Mouse (Mus musculus): ENCODE data around the gene Copb1. TPM values are rescaled to one million over a fixed set of nuclear protein-coding genes. Genes with fewer than 3 reads are reported as not detected.

Copb1 gene
- polyA plus RNA-seq, 1 experiment, result 91.4 TPM

- Histone ChIP-seq H3K27ac (ENCODE audit: insufficient read depth, low read depth, low read length) (no peak overlapping the region), H3K4me1 (ENCODE audit: control insufficient read depth, insufficient read depth, low read length) (no peaks in the 10 kb centered on the region), H3K4me3 (ENCODE audit: insufficient read depth, low read length) (no peak overlapping the region)
- TF ChIP-seq CTCF (IDR thresholded peaks at IDR 0.05; ENCODE audit: low read depth, low read length) (no peak), POLR2A (IDR thresholded peaks at IDR 0.05; ENCODE audit: borderline replicate concordance, low read depth, low read length) (no peak)
Observed at GRCm38 (mm10) chr7:114226521-114226920, 28.0 kb downstream of the Copb1 start.

GRCm38 (mm10) chr7:114220433-114220832, 34.1 kb downstream of the Copb1 start:
- Histone ChIP-seq H3K4me1 (ENCODE audit: control insufficient read depth, insufficient read depth, low read length) (no peaks in the 10 kb centered on the region), H3K4me3 (ENCODE audit: insufficient read depth, low read length) (no peak overlapping the region), H3K27ac (ENCODE audit: insufficient read depth, low read depth, low read length) (no peak overlapping the region)
- no peak for TF ChIP-seq POLR2A (IDR thresholded peaks at IDR 0.05; ENCODE audit: borderline replicate concordance, low read depth, low read length)
- TF ChIP-seq CTCF (IDR thresholded peaks at IDR 0.05; ENCODE audit: low read depth, low read length), result no peak

DNA sequence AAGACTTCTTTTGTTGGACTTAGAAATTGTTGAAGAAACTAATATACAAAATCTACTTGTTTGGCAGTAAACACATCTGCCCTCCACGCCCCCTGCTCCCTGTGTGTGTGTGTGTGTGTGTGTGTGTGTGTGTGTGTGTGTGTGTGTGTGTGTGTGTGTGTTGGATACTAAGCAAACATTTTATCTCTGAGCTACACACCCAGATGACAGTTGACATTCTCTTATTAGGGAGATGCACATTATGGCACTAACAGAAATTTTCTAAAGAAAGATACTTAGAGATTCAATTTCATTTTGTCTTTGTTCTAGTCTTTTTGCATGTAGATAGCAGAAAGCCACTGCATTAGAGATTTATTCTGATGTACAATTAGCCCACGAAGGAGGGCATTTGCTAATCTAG, 37.6 kb downstream of the Copb1 start:
- TF ChIP-seq POLR2A (IDR thresholded peaks at IDR 0.05; ENCODE audit: borderline replicate concordance, low read depth, low read length) (no peak), CTCF (IDR thresholded peaks at IDR 0.05; ENCODE audit: low read depth, low read length) (no peak)
- Histone ChIP-seq H3K4me1 (ENCODE audit: control insufficient read depth, insufficient read depth, low read length) (no peaks in the 10 kb centered on the region), H3K27ac (ENCODE audit: insufficient read depth, low read depth, low read length) (no peak overlapping the region), H3K4me3 (ENCODE audit: insufficient read depth, low read length) (no peak overlapping the region)

GRCm38 (mm10) chr7:114214385-114214784, 40.1 kb downstream of the Copb1 start:
- Histone ChIP-seq H3K4me3 (ENCODE audit: insufficient read depth, low read length) (no peak overlapping the region), H3K27ac (ENCODE audit: insufficient read depth, low read depth, low read length) (no peak overlapping the region), H3K4me1 (ENCODE audit: control insufficient read depth, insufficient read depth, low read length) (no peaks in the 10 kb centered on the region)
- no peak for TF ChIP-seq CTCF (IDR thresholded peaks at IDR 0.05; ENCODE audit: low read depth, low read length)
- TF ChIP-seq POLR2A (IDR thresholded peaks at IDR 0.05; ENCODE audit: borderline replicate concordance, low read depth, low read length), result no peak

DNA sequence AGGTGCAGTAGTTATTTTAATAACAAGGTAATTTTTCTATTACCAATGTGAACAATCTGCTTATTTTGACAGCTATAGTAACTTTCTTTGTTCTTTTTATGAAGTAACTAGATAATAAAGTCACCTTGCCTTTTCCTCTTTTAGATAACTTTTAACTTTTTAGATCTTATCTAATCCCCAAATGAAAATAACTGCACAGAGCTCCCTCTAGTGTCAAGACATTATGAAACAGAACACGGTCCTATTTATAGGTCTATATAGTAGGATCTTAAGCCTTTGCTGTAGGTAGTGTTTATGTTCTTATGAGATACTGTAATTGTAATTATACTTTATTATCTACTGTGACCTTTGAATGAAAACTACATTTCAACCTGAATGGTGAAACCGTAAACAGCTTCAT, 41.0 kb downstream of the Copb1 start:
- no peak overlapping the region for H3K27ac ChIP-seq (ENCODE audit: insufficient read depth, low read depth, low read length)
- H3K4me3 ChIP-seq (ENCODE audit: insufficient read depth, low read length), result no peak overlapping the region
- TF ChIP-seq POLR2A (IDR thresholded peaks at IDR 0.05; ENCODE audit: borderline replicate concordance, low read depth, low read length) (no peak), CTCF (IDR thresholded peaks at IDR 0.05; ENCODE audit: low read depth, low read length) (no peak)
- H3K4me1 ChIP-seq (ENCODE audit: control insufficient read depth, insufficient read depth, low read length), result no peaks in the 10 kb centered on the region

- no peak for TF ChIP-seq POLR2A (IDR thresholded peaks at IDR 0.05; ENCODE audit: borderline replicate concordance, low read depth, low read length)
- no peak for TF ChIP-seq CTCF (IDR thresholded peaks at IDR 0.05; ENCODE audit: low read depth, low read length)
- H3K4me1 ChIP-seq (ENCODE audit: control insufficient read depth, insufficient read depth, low read length), result no peaks in the 10 kb centered on the region
- H3K4me3 ChIP-seq (ENCODE audit: insufficient read depth, low read length), result no peak overlapping the region
- H3K27ac ChIP-seq (ENCODE audit: insufficient read depth, low read depth, low read length), result no peak overlapping the region
Observed at GRCm38 (mm10) chr7:114210618-114211017, 43.9 kb downstream of the Copb1 start.

- TF ChIP-seq POLR2A (IDR thresholded peaks at IDR 0.05; ENCODE audit: borderline replicate concordance, low read depth, low read length), result no peak
- TF ChIP-seq CTCF (IDR thresholded peaks at IDR 0.05; ENCODE audit: low read depth, low read length), result no peak
- no peak overlapping the region for H3K27ac ChIP-seq (ENCODE audit: insufficient read depth, low read depth, low read length)
- no peak overlapping the region for H3K4me3 ChIP-seq (ENCODE audit: insufficient read depth, low read length)
- H3K4me1 ChIP-seq (ENCODE audit: control insufficient read depth, insufficient read depth, low read length), result no peaks in the 10 kb centered on the region
Observed at GRCm38 (mm10) chr7:114209841-114210240, 44.7 kb downstream of the Copb1 start.

DNA sequence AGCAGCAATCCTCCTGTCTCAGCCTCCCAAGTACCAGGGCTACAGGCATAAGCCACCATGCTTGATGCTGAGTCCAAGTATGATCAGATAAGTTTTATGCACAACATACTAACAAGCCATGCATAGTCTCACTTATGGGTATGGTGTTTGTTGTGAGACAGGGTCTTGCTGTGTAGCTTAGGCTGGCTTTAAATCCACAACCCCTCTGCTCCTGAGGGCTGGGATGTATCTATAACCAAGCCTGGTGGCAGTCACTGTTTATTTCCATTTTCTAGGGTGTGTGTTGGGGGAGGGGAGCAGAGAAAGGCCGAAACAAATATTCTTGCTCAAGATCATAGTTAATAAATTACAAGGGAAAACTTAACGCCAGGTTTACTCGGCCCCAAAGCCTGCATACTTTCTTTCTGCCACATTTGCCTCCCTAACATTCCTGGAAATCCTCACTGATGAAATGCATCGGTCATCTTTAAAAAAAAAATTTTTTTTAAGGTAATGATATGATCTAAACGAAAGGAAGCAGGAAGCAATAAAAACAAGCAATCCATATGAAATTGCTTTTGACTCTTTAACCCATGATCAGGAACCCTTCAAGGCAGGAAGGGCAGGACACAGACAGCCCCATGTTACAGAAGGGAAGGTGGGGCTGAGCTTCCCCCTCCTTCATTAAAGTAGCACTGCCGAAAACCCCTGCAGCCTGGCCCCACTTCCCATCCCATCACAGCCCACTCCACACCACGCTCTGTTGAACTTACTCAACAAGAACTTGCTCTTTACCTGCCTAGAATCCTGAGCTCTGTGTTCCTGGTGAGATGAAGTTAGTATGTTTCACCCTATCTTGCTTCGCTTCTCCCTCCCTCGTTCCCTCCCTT, 50.8 kb downstream of the Copb1 start:
- H3K4me3 ChIP-seq (ENCODE audit: insufficient read depth, low read length), result no peak overlapping the region
- no peak for TF ChIP-seq POLR2A (IDR thresholded peaks at IDR 0.05; ENCODE audit: borderline replicate concordance, low read depth, low read length)
- TF ChIP-seq CTCF (IDR thresholded peaks at IDR 0.05; ENCODE audit: low read depth, low read length), result no peak
- H3K27ac ChIP-seq (ENCODE audit: insufficient read depth, low read depth, low read length), result no peak overlapping the region
- H3K4me1 ChIP-seq (ENCODE audit: control insufficient read depth, insufficient read depth, low read length), result peaks cover 3% of the 10 kb centered on the region

DNA sequence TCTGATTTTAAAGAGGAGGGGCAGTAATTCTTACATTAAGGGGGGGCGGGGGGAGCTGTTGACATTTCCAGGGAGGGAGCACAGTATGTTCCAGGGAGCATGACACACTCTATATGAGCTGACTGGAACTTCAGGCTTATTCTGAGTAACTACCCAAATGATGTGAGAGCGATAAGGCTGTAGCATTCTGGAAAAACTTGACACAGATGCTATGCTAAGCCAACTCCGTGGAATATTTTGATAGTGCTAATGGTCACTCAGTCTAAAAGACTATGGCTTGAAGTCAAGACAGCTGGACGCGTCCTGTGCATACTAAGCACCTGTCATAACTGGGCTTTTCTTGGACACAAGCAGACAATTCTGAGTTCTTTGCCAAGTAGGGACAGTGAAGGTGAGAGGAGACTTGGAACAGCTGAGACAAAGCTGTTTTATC, 51.5 kb downstream of the Copb1 start:
- H3K27ac ChIP-seq (ENCODE audit: insufficient read depth, low read depth, low read length), result no peak overlapping the region

GRCm38 (mm10) chr7:114200651-114201050, 53.9 kb downstream of the Copb1 start:
- peaks cover 3% of the 10 kb centered on the region for H3K4me1 ChIP-seq (ENCODE audit: control insufficient read depth, insufficient read depth, low read length)
- H3K27ac ChIP-seq (ENCODE audit: insufficient read depth, low read depth, low read length), result no peak overlapping the region
- TF ChIP-seq POLR2A (IDR thresholded peaks at IDR 0.05; ENCODE audit: borderline replicate concordance, low read depth, low read length) (no peak), CTCF (IDR thresholded peaks at IDR 0.05; ENCODE audit: low read depth, low read length) (no peak)
- no peak overlapping the region for H3K4me3 ChIP-seq (ENCODE audit: insufficient read depth, low read length)

More for the DNA sequence above, 51.5 kb downstream of the Copb1 start:
- TF ChIP-seq POLR2A (IDR thresholded peaks at IDR 0.05; ENCODE audit: borderline replicate concordance, low read depth, low read length) (no peak), CTCF (IDR thresholded peaks at IDR 0.05; ENCODE audit: low read depth, low read length) (no peak)
- H3K4me3 ChIP-seq (ENCODE audit: insufficient read depth, low read length), result no peak overlapping the region
- H3K4me1 ChIP-seq (ENCODE audit: control insufficient read depth, insufficient read depth, low read length), result peaks cover 3% of the 10 kb centered on the region

Data from bone marrow macrophage, adult 2 months (primary cell).